Mouse (Mus musculus): ENCODE data around the gene Wscd2.

DNA sequence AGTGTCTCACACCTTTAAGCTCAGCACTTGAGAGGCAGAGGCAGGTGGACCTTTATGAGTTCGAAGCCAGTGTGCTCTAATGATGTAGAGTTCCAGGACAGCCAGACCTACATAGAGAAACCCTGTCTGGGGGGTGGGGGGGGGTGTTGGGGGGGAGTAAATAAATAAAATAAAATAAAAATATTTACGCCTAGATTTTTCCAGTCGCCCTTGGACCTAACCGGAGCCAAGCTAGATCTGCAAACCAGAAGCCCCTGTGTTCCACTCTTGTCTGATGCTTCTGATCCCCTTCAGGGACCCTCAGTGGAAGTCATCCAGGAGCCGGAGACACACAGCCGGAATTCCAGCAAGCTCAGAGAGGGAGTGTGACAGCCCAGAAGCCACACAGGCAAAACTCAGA is at the start of gene Wscd2:
- TF ChIP-seq CTCF (conservative IDR thresholded peaks at IDR 0.05; ENCODE audit: low read length): no peak
- no peak for TF ChIP-seq NANOG (IDR thresholded peaks at IDR 0.05; ENCODE audit: borderline replicate concordance, low read length)
